7 mouse cellular contexts compared by ENCODE assay signal in the genomic region with DNA sequence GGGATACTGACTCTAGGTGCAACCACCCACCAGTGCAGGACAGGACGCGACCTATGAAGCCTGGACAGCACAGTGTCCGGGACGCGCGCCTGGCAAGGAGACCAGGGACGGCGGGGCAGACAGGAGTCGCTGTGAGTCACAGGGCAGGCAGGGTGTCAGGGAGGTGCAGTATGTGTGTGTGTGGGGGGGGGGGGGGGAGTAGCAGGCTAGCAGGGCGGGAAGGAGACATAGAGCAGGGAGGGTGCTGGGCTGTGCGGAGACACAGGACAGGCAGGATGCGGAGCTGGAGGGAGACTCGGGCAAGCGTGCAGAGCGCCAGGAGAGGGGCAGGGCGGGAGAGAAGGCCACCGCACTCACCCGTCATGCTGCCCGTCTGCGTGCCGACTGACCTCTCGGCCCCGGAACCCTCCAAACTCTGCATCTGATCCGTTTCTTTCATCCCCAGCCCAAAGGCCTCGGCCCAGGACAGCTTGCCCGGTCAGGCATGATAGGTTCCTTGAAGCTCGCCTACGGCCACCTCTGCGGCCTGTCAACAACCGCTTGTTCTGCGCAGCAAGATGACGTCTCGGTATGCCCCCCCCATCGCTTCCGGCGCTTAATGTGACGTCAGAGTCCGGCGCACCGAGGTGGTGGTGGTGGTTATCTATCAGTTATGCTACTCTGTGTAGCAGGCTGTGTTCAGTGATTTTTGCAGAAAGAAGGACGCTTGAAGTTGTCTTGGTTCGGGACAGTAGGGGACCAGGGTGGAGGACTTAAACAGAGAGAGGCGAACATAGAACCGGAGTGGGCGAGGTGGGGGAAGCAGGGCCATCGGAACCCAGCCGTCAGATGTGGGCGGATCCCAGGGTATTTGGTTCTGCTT. TPM values are rescaled to one million over a fixed set of nuclear protein-coding genes. Genes with fewer than 3 reads are reported as not detected.
DNase-seq lines count a peak whose midpoint lies in the region; ATAC-seq and TF ChIP-seq lines count a peak whose summit lies in the region.

Cdadc1 (minus strand) TSS at position 562 of the 862 bp plus-strand sequence.

- TF ChIP-seq CTCF in intestine, postnatal 0 days (IDR thresholded peaks at IDR 0.05; ENCODE audit: low read depth), result peak; percentile 60
- no peak for TF ChIP-seq CTCF in small intestine, adult 2 months (IDR thresholded peaks at IDR 0.05; ENCODE audit: extremely low read depth, insufficient read length, insufficient replicate concordance, low read depth, low read length)

- peaks cover 8% of the 10 kb centered on the region for H3K36me3 ChIP-seq in intestine, postnatal 0 days (ENCODE audit: control insufficient read depth, insufficient read depth)
- H3K36me3 ChIP-seq in midbrain, embryonic 12.5 days, result 0 out of 2 replicates have a peak, but pooled peaks cover 4% of the 10 kb centered on the region
- H3K36me3 ChIP-seq in small intestine, adult 2 months (ENCODE audit: control insufficient read depth, insufficient read depth, low read length), result peaks cover 5% of the 10 kb centered on the region

- WGBS in intestine, postnatal 0 days, result under 1% methylated on average over 46 of the region's 48 CpGs
- WGBS in midbrain, embryonic 12.5 days, result 0% methylated on average over 38 of the region's 48 CpGs
- under 1% methylated on average over 48 of the region's 48 CpGs for WGBS in small intestine, adult 2 months

- peak within 1 kb of the TSS; percentile 81 for H3K9ac ChIP-seq in intestine, postnatal 0 days (ENCODE audit: low read depth, low read length)
- H3K9ac ChIP-seq in midbrain, embryonic 12.5 days (replicated peaks), result peak within 1 kb of the TSS; percentile 81

- H3K4me2 ChIP-seq in intestine, postnatal 0 days (replicated peaks; ENCODE audit: low read depth), result peak within 1 kb of the TSS; percentile 67
- H3K4me2 ChIP-seq in midbrain, embryonic 12.5 days (replicated peaks), result peak within 1 kb of the TSS; percentile 98

- peaks cover 2% of the 10 kb centered on the region; the same call in 1 of the 2 replicates for H3K4me1 ChIP-seq in intestine, postnatal 0 days (replicated peaks; ENCODE audit: control insufficient read depth, insufficient read depth, low read length)
- H3K4me1 ChIP-seq in midbrain, embryonic 12.5 days, result peaks cover 10% of the 10 kb centered on the region
- peaks cover 3% of the 10 kb centered on the region for H3K4me1 ChIP-seq in small intestine, adult 2 months (ENCODE audit: control insufficient read depth, insufficient read depth, insufficient read length, low read length)

- peak; percentile 73 for TF ChIP-seq POLR2A in small intestine, adult 2 months (IDR thresholded peaks at IDR 0.05; ENCODE audit: low read depth, low read length)

- no peaks in the 10 kb centered on the region for H3K9me3 ChIP-seq in intestine, postnatal 0 days (ENCODE audit: control insufficient read depth)
- H3K9me3 ChIP-seq in midbrain, embryonic 12.5 days, result no peaks in the 10 kb centered on the region

- peak; percentile 92 for ATAC-seq in intestine, postnatal 0 days
- peak; percentile 92 for ATAC-seq in midbrain, embryonic 12.5 days (ENCODE audit: low FRiP score, low read depth)

- intact Hi-C loops in left cerebral cortex, postnatal 4 days (cut with DNase I), result loop anchor here (10.0 kb wide), 1 partner anchor 637 kb away; no protein-coding TSS in a partner anchor

- DNase-seq in adrenal gland, adult 8-10 months, result peak; percentile 93
- DNase-seq in embryo, embryonic 9.5 days (ENCODE audit: extremely low spot score), result peak; percentile 98
- DNase-seq in gastrocnemius, postnatal 4 days (ENCODE audit: low spot score in 2 of 2), result peak; percentile 89 to 91
- DNase-seq in left cerebral cortex, postnatal 4 days, result peak; percentile 94

- H3K27me3 ChIP-seq in intestine, postnatal 0 days (replicated peaks; ENCODE audit: control insufficient read depth, insufficient read depth, low read length), result no peaks in the 10 kb centered on the region
- no peaks in the 10 kb centered on the region for H3K27me3 ChIP-seq in midbrain, embryonic 12.5 days
- H3K27me3 ChIP-seq in small intestine, adult 2 months (ENCODE audit: control insufficient read depth, insufficient read depth, low read length), result no peaks in the 10 kb centered on the region

- H3K27ac ChIP-seq in intestine, postnatal 0 days (ENCODE audit: low read depth, low read length), result peak within 1 kb of the TSS; percentile 60
- peak within 1 kb of the TSS; percentile 60 for H3K27ac ChIP-seq in midbrain, embryonic 12.5 days (replicated peaks)
- peak within 1 kb of the TSS; percentile 66 for H3K27ac ChIP-seq in small intestine, adult 2 months (ENCODE audit: insufficient read depth, low read depth, low read length)

- peak within 1 kb of the TSS; percentile 94 for H3K4me3 ChIP-seq in intestine, postnatal 0 days (ENCODE audit: low read depth, low read length)
- peak within 1 kb of the TSS; percentile 85 for H3K4me3 ChIP-seq in midbrain, embryonic 12.5 days
- peak within 1 kb of the TSS; percentile 80 for H3K4me3 ChIP-seq in small intestine, adult 2 months (ENCODE audit: low read depth, low read length)

RNA-seq across cellular contexts. Expression of gene Cdadc1, which starts in this region (rescaled TPM):
- total RNA-seq in adrenal gland, adult 8-10 months (2022), result 10 to 100 TPM; 67.8 to 82.0 (median 78.5) TPM
- 10 to 100 TPM; 27.3 to 29.5 TPM for total RNA-seq in gastrocnemius, postnatal 4 days (2021)
- 22.3 and 24.3 TPM in 2 replicates for polyA plus RNA-seq in intestine, postnatal 0 days (2015; fragmentation: Nextera tagmentation; extraction: Ambion mirVana)
- total RNA-seq in left cerebral cortex, postnatal 4 days (2021), result 10 to 100 TPM; 28.3 to 31.5 TPM
- polyA plus RNA-seq in midbrain, embryonic 12.5 days (2016; fragmentation: Nextera tagmentation; extraction: Ambion mirVana), result 33.1 and 36.0 TPM in 2 replicates
- polyA plus RNA-seq in small intestine, adult 2 months (2012; rRNA removed), result 0.63 and 1.9 TPM in 2 replicates

Comparison
In these comparisons a context has a peak if more than half of its experiments do, and no peak if none do; other contexts are left out.
1. Peak in every context shown above with its lines: DNase-seq, ATAC-seq, H3K4me3 ChIP-seq and H3K27ac ChIP-seq.